Mouse (Mus musculus): ENCODE measurements at regions not wholly inside any gene's neighbourhood (a gene's known extent, or its start where the extent isn't known, plus 50 kb on each side); places are given as distances from the start of the nearest gene placed in this dataset.
"Not testable (repeated sequence)": the region's sequence is repeated elsewhere in the genome, so short reads cannot be mapped to it uniquely, and the experiment has no call there.

DNA sequence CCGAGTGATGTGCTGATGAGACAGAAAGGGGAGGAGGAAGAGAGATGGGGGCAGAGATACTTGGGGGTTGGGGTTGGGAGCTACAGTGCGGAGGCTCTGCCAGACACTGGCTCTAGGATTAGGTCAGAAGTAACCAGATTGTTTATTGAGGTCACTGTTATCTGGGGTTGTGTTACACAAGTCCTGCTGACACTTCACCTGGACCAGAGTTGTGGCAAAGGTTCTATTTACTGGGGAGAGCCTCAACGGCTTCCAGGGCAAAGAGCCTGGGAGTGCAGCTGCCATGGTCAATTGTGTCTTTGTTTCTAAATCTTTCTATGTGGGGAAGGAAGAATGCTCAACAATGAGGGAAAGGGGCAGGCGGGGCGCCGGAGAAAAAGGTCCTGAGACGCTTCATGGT is 144.6 kb upstream of the Stt3b start:
- WGBS (ENCODE audit: missing documents): 97% methylated on average over 7 of the region's 7 CpGs
- H3K79me2 ChIP-seq (ENCODE audit: inconsistent target): no peaks in the 10 kb centered on the region
- no peaks in the 10 kb centered on the region for H3K36me3 ChIP-seq (ENCODE audit: inconsistent target)
- no peak overlapping the region for H3K4me3 ChIP-seq (ENCODE audit: inconsistent target)
- no peak overlapping the region for H3K27ac ChIP-seq

- Histone ChIP-seq H3K36me3 (ENCODE audit: inconsistent target) (no peaks in the 10 kb centered on the region), H3K4me3 (ENCODE audit: inconsistent target) (no peak overlapping the region), H3K79me2 (ENCODE audit: inconsistent target) (no peaks in the 10 kb centered on the region), H3K27ac (no peak overlapping the region)
- 84% methylated on average over 3 of the region's 3 CpGs for WGBS (ENCODE audit: missing documents)
Observed at GRCm38 (mm10) chr9:115456121-115456520, 145.9 kb upstream of the Stt3b start.

DNA sequence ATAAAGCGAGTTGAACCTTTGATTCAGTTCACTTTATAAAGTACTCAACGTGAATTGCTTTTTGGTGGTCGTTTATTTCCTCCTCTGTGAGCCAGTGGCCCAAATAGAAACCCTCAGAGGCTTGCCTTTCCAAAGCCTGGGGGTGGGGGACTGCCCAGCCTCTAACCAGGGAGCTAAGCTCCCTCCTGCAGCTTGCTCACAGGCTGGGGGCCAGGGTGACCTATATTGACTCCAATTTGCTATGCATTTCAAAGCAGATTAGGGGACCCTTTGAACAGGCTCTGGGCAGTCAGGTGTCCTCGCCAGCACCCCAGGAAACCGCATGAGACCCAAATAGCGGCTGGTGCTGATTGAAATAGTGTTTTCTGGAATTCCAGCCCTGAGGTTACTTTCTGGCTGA is 146.4 kb upstream of the Stt3b start:
- no peaks in the 10 kb centered on the region for H3K36me3 ChIP-seq (ENCODE audit: inconsistent target)
- no peak overlapping the region for H3K4me3 ChIP-seq (ENCODE audit: inconsistent target)
- H3K27ac ChIP-seq: no peak overlapping the region
- WGBS (ENCODE audit: missing documents): 78% methylated on average over 6 of the region's 6 CpGs
- no peaks in the 10 kb centered on the region for H3K79me2 ChIP-seq (ENCODE audit: inconsistent target)

GRCm38 (mm10) chr9:115457889-115458710 is 147.9 kb upstream of the Stt3b start:
- Histone ChIP-seq H3K4me3 (ENCODE audit: inconsistent target) (no peak overlapping the region), H3K79me2 (ENCODE audit: inconsistent target) (no peaks in the 10 kb centered on the region), H3K27ac (no peak overlapping the region), H3K36me3 (ENCODE audit: inconsistent target) (no peaks in the 10 kb centered on the region)
- WGBS (ENCODE audit: missing documents): 54% methylated on average over 21 of the region's 21 CpGs

GRCm38 (mm10) chr9:115459075-115459474 is 148.9 kb upstream of the Stt3b start:
- not testable (repeated sequence) for H3K4me3 ChIP-seq (ENCODE audit: inconsistent target); H3K79me2 ChIP-seq (ENCODE audit: inconsistent target); H3K36me3 ChIP-seq (ENCODE audit: inconsistent target); H3K27ac ChIP-seq
- WGBS (ENCODE audit: missing documents): 90% methylated on average over 6 of the region's 6 CpGs

- Histone ChIP-seq H3K27ac (no peak overlapping the region), H3K36me3 (ENCODE audit: inconsistent target) (no peaks in the 10 kb centered on the region), H3K79me2 (ENCODE audit: inconsistent target) (no peaks in the 10 kb centered on the region), H3K4me3 (ENCODE audit: inconsistent target) (no peak overlapping the region)
- 96% methylated on average over 10 of the region's 10 CpGs for WGBS (ENCODE audit: missing documents)
Observed at GRCm38 (mm10) chr9:115465326-115465725, 155.1 kb upstream of the Stt3b start.

- H3K27ac ChIP-seq: no peak overlapping the region
- no peak overlapping the region for H3K4me3 ChIP-seq (ENCODE audit: inconsistent target)
- no peaks in the 10 kb centered on the region for H3K36me3 ChIP-seq (ENCODE audit: inconsistent target)
- no peaks in the 10 kb centered on the region for H3K79me2 ChIP-seq (ENCODE audit: inconsistent target)
- 77% methylated on average over 2 of the region's 2 CpGs for WGBS (ENCODE audit: missing documents)
Observed at GRCm38 (mm10) chr9:115468641-115469040, 158.4 kb upstream of the Stt3b start.

- Histone ChIP-seq H3K36me3 (ENCODE audit: inconsistent target) (no peaks in the 10 kb centered on the region), H3K79me2 (ENCODE audit: inconsistent target) (no peaks in the 10 kb centered on the region), H3K27ac (no peak overlapping the region), H3K4me3 (ENCODE audit: inconsistent target) (no peak overlapping the region)
- WGBS (ENCODE audit: missing documents): 98% methylated on average over 6 of the region's 6 CpGs
Observed at GRCm38 (mm10) chr9:115471582-115471981, 161.4 kb upstream of the Stt3b start.

DNA sequence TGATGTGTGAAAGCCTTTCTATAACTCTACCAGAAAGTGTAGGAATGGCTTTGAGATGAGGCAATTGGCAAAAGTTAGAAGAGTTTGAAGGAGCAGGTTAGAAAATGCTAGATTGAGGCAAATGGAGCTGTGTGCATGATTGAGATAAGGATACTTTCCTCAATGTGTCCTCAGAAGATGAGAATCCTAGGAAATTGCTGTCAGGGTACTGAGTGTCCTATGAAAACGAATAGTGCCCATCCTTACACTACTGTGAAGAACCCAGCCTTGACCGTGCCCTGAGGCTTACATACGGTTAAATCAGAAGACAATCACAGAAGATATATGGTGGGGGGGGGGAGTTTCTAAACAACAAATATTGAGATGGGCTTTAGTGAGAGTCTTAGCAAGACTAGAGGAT is 162.8 kb upstream of the Stt3b start:
- Histone ChIP-seq H3K27ac (no peak overlapping the region), H3K79me2 (ENCODE audit: inconsistent target) (no peaks in the 10 kb centered on the region), H3K4me3 (ENCODE audit: inconsistent target) (no peak overlapping the region), H3K36me3 (ENCODE audit: inconsistent target) (no peaks in the 10 kb centered on the region)
- WGBS (ENCODE audit: missing documents): 90% methylated on average over 3 of the region's 3 CpGs

DNA sequence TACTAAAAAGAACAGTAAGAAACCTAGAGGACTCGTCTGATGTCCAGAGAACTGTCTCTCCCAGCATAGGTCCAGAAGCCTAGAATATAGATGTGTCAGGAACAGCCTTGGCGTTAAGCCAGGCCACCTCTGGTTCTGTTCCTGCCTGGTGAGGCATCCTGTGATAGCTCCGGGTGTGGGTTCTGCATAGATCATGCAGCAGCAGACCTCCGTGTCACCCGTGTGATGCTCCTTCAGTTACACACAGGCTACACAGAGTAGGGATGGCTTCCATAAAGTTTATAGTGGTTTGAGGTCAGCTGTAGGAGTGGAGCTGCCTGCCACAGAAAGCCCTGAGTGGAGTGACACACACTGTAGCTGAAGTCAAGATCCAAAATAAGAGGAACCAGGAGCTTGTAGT is 163.6 kb upstream of the Stt3b start:
- H3K4me3 ChIP-seq (ENCODE audit: inconsistent target): no peak overlapping the region
- whole genome bisulfite sequencing (ENCODE audit: missing documents): 89% methylated on average over 5 of the region's 5 CpGs
- H3K27ac ChIP-seq: no peak overlapping the region
- no peaks in the 10 kb centered on the region for H3K79me2 ChIP-seq (ENCODE audit: inconsistent target)
- no peaks in the 10 kb centered on the region for H3K36me3 ChIP-seq (ENCODE audit: inconsistent target)

- Histone ChIP-seq H3K79me2 (ENCODE audit: inconsistent target) (no peaks in the 10 kb centered on the region), H3K36me3 (ENCODE audit: inconsistent target) (no peaks in the 10 kb centered on the region), H3K4me3 (ENCODE audit: inconsistent target) (no peak overlapping the region), H3K27ac (no peak overlapping the region)
- 98% methylated on average over 8 of the region's 8 CpGs for WGBS (ENCODE audit: missing documents)
Observed at GRCm38 (mm10) chr9:115474342-115474741, 164.1 kb upstream of the Stt3b start.

DNA sequence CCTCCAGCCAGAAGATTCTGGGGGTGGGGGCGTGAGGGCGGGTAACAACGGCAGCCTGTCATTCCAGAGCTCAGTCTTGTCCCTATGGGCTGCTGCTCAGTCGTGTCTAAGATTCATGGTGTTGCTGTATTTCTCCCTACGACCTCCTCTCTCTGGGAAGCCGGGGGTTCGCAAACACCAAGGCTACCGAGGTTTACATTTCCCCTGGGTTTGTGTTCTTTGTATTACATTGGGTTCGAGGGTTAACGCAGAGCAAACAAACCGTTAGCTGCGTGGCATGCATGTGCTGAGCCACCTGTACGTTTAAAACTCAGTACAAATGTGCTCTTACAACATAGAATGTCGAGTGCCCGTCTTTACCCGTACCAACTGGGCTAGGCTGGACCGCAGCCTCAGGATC is 166.0 kb upstream of the Stt3b start:
- Histone ChIP-seq H3K27ac (no peak overlapping the region), H3K79me2 (ENCODE audit: inconsistent target) (no peaks in the 10 kb centered on the region), H3K4me3 (ENCODE audit: inconsistent target) (no peak overlapping the region), H3K36me3 (ENCODE audit: inconsistent target) (no peaks in the 10 kb centered on the region)
- 96% methylated on average over 17 of the region's 17 CpGs for WGBS (ENCODE audit: missing documents)

DNA sequence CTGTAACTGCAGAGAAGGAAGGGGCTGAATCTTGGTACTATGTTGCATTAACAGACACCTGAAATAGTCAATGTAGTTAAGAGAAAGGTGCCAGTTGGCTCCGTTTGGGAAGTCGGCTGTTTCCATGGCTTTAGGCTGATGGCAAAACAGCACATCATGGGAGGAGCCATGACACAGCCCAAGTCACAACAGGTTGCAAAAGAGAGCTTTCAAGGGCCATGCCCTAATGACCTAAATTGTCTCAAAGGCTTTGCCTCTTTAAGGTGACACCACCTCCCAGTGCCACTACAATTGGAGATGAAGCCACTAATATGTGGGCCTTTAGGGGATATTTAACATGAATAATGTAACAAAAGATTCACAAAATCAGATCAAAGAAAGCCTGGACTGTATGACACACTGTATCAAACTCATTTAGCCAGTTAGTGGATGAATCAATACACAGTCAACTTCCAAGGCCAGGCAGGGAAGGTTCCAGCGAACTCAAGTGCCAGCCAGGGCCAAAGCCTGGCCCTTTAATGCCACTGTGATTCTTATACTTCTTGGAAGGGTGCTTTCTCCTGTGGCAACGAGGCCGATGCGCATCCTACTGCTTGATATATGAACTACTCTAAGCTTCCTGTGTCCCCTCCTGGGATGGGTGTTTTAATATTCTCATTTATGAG is 167.5 kb upstream of the Stt3b start:
- 91% methylated on average over 6 of the region's 6 CpGs for WGBS (ENCODE audit: missing documents)
- Histone ChIP-seq H3K4me3 (ENCODE audit: inconsistent target) (no peak overlapping the region), H3K79me2 (ENCODE audit: inconsistent target) (no peaks in the 10 kb centered on the region), H3K27ac (no peak overlapping the region), H3K36me3 (ENCODE audit: inconsistent target) (no peaks in the 10 kb centered on the region)

GRCm38 (mm10) chr9:115478946-115479345 is 168.7 kb upstream of the Stt3b start:
- Histone ChIP-seq H3K36me3 (ENCODE audit: inconsistent target) (no peaks in the 10 kb centered on the region), H3K79me2 (ENCODE audit: inconsistent target) (no peaks in the 10 kb centered on the region), H3K4me3 (ENCODE audit: inconsistent target) (no peak overlapping the region), H3K27ac (no peak overlapping the region)
- 28% methylated on average over 3 of the region's 3 CpGs for WGBS (ENCODE audit: missing documents)

GRCm38 (mm10) chr9:115481176-115481575 is 171.0 kb upstream of the Stt3b start:
- Histone ChIP-seq H3K36me3 (ENCODE audit: inconsistent target) (no peaks in the 10 kb centered on the region), H3K27ac (no peak overlapping the region), H3K79me2 (ENCODE audit: inconsistent target) (no peaks in the 10 kb centered on the region), H3K4me3 (ENCODE audit: inconsistent target) (no peak overlapping the region)
- 93% methylated on average over 4 of the region's 5 CpGs for WGBS (ENCODE audit: missing documents)

Data from macrophage (primary cell).